Mouse (Mus musculus): ENCODE results near the gene Lax1.
"Not testable (repeated sequence)": the region's sequence is repeated elsewhere in the genome, so short reads cannot be mapped to it uniquely, and the experiment has no call there.

Gene Lax1

DNA sequence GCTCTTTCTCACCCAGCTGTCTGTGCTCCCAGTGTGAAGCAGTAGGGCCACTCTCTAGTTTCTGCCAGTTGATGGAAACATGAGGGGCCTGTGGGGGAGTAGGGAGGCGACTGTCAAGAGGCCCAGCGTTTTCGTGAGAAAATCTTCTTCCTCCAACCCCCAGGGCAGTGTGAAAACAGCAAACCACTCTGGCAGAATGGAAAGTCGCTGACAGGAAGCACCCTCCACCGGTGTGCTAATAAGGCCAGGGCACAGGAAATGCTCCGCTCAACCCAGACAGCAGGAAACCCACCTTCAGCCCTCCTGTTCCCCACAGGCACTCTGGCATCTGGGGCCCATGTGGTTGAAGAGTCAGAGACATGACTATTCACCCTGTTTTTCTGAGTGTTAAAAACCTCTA is at the start of gene Lax1:
Lax1 (minus strand) TSS at position 212 of the 400 bp plus-strand sequence.
- DNase-seq = no peak

DNA sequence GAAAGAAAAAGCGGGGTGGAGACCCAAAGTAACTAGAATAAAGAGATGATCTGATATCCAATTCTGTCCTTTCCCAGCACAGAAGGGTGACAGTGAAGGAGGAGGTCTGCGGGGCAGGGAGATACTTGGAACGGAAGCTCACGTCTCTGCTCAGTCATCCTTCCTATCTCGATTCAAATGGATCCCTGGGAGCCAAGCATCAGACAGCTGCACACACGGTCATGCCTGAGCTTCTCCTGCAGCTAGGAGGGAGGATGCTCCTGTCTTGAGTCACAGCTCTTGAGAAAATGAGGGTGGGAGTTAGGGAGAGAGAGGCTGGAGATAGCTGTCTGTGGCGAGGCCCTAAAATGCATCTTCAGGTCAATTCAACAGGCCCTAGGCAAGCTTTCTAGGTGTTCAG is 46.8 kb upstream of the Lax1 start:
- no peak for DNase-seq

DNA sequence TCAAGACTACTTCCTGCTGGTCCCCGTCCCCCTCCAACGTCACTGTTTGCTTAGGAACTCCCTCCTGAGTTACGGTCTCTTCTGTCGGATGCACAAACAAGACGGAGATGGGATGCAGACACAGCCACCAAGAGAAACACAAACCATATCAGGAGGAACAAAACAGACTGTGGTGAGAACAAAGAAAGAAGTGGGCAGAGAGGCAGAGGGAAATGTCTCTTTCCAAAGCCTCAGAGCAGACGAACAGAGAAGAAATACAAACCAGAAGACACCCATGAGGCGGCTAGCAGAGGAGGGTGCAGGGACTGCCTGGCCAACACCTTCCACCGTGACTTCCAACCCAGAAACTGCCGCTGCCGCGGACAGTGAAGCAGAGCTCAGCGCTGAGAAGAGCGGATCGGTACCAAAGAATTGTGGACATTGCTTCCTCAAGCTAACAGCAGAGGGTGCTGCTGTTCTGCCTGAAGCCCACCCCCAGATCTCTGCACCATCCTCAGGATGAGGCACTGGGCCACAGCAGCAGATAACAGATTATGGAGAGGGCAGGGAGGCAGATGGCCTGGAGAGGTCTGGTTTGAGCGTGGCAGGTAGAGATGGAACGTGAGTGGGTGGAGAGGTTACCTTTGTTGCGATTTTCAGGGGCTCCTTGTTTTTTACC is 46.2 kb upstream of the Lax1 start:
- peak; percentile 73 for DNase-seq

DNA sequence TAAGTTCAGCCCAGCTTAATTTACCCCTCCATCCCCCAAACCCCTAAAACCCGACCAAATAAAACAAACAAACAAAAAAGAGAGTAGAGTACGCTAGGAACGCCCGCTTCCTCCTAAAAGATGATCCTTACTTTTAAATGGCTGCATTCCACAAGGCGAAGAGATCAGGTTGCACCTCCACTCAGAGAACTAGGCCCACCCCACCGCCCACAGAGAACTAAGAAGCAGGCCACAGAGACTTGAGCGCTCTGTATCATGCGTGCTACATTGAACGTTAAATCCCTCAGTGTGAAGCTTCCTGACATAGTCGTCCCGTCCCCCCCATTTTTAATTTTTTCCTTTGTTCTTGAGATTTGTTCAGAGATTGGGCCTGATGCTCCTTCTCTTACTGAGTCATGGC is 42.9 kb upstream of the Lax1 start:
- no peak for DNase-seq

DNA sequence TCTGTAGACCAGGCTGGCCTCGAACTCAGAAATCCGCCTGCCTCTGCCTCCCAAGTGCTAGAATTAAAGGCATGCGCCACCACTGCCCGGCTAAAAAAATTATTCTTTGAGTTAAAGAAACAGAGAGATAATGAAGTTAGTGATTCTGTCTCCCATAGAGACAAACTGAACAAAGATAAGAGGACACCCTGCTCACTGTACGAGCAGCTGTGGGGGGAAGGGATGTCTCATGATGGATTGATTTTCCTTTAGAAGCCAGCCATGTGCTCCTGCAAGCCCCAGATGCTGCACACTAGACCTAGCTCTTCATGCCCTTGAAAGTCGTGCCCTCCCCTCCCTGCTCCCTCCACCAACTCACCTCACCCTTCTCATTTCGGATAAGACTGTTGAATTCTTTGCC is 38.4 kb upstream of the Lax1 start:
- no peak for DNase-seq

DNA sequence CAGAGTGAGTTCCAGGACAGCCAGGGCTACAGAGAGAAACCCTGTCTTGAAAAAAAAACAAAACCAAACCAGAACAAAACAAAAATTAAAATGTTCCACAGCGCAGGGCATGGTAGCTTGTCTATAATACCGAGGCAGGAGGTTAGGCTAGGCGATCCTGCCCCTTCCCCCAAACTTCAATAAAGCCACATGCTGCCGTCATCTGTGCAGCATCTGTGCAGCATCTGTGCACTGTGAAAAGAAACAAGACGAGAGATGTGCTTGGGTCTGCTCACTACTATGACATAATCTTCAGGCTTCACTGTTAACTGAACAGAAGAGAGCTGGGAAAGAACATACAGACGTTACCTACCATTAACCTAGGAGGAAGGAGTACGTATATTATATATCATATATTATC is 30.4 kb upstream of the Lax1 start:
- no peak for DNase-seq

DNA sequence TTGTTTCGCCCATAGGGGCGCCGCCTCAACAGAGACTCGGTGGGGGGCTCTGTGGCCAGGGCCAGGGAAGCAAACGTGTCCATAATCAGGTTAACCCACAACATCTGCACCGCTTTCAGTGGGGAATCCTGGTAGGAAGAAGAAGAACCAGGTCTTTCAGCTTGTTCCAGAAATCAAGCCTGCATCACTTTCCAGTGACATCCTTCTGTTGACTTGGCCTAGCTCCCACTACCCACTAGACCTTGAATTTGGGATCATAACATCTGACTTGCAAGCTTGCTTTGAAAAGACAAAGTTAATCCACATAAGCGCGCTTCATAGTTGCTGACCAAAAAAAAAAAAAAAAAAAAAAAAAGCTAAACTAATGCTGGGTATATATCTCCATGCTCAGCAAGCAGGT is 28.9 kb upstream of the Lax1 start:
- no peak for DNase-seq

DNA sequence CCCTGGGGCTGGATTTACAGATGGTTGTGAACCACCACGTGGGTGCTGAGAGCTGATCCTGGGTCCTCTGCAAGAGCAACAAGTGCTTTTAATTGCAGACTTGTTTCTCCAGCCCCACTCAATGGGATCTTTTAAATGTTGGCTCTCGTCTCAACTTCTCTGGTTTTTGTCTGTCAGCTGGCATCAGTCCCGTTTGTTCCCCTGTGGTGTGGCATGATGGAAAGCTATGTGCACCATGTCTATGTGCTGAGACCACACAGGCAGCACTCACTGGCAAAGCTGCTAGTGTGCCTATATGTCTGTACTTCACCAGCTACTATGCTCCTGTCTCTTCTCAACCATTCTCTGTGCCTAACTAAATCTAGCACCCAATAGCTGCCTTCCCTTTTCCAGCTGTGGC is 28.4 kb upstream of the Lax1 start:
- no peak for DNase-seq

DNA sequence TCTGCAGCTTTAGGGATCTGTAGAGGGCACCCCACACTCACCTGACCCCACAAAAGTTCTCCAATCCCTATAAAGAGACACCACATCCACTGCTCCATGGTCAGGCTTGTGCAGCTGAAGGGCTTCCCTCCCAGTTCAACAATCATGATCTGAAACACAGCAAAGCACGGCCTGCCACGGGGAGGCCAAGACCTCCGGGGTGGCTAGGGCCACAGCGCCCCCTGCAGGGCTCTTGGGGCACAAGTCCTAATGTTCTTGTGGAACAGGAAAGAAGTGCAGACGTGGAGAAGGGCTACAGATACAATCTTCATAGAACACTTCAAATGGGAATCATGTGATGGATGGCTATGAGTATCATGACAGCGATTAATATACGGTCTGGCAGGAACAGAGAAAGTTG is 26.6 kb upstream of the Lax1 start:
- no peak for DNase-seq

DNA sequence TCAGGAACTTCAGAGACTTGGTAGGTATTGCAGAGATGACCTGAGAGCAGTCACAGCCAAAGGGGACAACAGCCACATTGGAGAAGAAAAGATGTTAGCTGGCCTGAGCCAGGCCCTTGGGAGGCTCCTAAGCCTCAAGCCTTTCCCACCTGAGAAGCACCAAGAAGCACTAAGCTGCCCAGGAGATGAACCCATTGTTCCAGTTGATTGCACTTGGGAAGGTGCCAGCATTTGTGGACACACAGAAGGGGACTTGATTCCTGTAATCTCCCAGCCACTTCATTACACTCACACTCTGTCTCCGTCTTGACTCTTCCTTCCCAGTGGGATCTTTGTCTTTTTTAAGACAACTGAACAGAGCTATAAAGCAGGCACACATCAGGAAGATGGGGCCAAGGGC is 25.3 kb upstream of the Lax1 start:
- DNase-seq = no peak

DNA sequence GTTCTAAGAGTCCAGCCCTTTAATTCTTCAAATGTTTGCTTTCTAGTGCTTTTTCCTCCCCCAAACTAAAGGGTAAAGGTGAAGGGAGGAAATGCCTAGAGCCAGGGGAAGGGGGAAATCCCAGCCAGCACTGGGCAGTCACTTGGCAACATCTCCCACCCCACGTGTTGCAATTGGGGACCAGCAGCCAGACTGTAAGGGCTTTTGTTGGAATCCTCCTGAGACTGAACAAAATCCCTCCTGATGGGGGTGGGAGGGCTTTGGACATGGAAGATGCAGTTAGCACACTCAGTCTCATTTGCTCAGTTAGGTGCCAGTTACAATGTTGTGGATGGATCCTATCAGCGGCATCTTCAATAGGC is 23.1 kb upstream of the Lax1 start:
- DNase-seq = no peak

DNA sequence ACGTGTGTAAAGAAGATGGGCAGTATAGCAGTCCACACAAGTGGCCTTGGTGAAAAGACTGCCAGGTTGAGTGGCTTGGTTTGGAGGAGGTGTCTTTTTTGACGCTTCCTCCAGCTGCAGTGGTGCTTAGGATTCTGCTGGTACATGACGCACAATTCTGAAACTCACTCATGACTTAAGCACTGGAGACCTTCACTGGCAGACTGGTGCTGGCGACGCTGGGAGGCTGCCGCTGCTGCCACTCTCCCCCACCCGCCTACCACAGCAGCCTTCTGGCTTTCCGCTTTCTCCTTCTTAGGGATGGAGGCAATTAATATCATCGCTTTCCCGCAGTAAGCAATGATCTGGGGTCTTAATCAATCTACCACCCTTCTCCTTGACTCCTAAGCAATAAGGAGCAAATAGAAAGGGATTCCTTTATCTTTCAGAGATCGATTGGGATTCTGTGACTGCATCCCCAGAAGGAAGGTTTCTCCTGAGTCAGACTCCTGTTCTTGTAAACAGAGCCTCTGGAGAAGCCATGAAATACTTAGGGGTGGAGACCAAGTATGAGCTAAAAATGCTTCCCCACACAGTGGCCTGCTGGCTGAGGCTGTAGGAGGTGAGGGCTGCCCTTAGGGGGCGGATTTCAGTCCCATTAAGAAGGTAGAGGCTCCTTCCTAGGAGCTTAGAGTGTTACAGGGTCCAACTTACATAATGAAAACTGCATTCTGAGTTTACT is 22.5 kb upstream of the Lax1 start:
- DNase-seq = peak; percentile 23

DNA sequence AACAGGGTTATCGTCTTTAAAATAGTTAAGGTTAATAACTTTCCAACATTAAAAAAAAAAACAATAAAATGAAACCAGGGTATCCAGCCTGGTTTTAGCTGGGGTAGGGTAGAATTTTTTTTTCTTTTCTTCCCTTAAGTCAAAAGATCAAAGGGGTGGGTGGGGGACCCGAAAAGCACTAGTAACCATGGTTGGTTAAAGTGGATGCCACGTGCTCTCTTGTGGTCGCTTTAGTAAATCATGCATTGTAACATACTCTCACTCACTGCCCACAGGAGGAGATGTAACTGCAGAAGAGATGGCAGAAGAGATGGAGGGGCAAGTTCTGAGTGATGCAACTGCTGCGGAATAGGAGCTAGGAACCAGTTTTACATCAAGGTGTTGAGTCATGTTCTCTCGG is 21.5 kb upstream of the Lax1 start:
- DNase-seq = no peak

DNA sequence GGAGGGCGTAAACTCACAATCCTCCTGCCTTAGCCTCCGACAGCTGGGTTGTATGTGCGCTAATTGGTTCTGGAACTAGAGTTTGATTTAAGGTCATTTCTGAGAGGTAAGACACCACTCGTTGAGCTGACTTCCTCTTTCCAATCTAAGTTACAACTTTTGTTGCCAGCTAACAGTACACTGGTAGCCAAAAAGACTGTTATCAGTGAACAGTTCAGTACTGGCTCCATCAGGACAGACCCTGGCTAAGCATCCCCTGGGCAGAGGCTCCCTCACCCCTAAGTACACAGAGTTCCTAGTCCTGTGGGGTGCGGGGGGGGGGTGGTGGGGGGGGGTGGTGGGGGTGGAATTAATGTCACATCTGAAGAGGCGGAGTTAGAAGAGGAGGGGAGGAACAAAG is 21.0 kb upstream of the Lax1 start:
- no peak for DNase-seq

DNA sequence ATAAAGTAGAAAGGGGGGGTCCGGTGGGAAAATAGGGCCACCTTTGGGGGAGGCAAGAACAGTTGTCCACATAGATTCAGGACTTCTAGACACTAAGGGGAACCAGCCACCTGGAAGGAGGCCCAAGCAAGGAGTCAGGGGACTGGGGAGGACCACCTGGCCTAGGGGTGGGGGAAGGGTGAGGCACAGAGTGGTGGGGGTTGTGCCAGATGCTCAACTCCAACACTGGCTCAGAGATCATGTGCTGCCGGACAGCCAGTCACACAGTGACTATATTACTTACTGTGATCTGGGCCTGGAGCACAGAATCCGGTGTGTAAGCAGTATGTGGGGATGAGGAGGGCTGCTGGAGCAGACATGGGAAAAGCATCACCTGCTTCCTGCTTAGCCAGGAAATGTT is 19.4 kb upstream of the Lax1 start:
- no peak for DNase-seq

DNA sequence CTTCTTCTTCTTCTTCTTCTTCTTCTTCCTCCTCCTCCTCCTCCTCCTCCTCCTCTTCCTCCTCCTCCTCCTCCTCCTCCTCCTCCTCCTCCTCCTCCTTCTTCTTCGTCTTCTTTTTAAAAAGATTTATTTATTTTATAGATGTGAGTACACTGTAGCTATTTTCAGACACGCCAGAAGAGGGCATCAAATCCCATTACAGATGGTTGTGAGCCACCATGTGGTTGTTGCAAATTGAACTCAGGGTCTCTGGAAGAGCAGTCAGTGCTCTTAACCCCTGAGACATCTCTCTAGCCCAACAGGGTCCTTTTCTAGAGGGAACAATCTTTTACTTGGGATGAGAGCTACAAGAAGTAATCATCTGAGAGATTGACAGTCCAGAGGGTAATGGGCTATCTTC is 11.9 kb upstream of the Lax1 start:
- not testable (repeated sequence) for DNase-seq

DNA sequence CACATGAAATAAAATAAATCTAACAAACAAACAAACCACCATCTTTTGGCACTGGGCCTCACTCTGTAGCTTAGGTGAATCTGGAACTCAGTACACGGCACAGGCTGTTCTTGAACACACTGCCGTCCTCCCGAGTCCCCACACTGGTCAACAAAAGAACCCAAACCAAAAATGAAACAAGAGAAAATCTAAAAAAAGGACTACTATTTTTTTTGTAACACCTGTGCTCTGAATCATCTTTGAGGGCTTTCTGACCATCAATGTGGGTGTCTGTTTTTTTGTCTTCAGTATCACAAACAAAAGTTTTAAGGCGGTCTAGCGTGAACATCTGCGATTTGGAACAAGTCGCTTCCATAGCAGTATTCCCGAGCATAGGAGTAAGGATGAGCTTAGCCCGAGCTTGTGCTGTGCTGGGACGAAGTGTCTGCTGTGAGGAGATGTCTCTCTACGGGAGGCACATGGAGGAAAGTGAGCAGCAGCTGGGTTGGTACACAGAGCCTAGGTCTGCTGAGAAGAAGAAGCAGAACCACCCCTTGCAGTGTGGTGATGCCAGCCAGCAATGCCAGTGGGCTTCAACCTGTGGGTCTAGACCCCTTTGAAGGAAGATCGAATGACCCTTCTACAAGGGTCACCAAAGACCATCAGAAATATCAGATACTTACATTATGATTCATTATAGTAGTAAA is 8.2 kb upstream of the Lax1 start:
- no peak for DNase-seq

DNA sequence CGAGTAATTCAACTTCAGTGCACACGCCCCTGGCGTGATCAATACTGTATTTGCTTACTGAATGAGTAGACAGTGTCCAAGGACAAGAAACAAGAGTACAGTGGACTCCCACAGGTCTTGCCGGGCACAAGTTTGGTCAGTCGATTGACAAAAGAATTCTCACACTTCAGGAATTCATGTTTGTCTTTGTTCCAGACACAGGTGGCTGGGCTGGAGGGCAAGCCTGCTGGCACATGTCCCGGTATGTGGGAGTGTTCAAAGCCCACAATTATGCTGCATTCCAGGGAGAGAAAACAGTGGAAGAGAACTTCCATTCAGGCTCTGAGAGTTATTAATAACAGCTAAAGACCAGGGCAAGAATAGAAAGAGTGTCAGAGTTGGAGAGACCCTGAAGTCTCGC is 6.0 kb upstream of the Lax1 start:
- DNase-seq = no peak

DNA sequence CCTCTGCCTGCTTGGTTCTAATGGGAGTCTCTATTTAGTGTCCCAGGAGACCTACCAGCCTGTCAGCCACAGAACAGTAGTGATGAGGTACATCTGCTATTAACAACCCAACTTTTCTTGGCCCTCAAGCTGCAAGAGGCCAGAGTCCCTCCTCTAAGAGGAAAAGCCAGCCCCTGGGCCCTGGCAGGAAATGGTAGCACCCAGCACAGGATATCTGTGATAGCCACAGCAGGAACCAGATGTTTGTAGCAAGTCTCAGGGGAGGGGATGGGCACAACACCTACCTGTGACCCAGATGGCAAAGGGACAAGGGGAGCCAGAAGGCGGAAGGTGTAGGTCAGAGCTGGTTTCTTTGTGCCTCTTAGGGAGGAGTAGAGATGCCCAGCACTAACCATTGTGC is 5.0 kb upstream of the Lax1 start:
- no peak for DNase-seq

DNA sequence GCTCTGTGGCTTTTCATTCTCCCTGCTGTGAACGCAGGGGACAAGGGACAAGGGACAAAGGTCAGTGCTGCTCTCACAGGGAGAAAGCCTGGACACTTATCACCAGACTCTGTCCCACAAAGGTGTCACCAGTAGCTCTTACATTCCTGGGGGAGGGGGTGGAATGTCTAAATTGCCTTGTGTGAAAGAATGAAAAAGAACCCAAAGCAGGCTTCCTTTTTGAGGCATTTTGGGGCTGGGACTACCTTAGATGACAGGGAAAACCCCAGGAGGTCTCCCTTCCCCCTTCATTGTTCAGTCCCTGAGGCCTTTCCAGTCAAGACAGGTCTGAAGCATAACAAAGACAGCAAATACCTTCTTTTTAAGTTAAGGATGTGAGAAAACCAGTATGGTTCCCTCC is 4.4 kb upstream of the Lax1 start:
- no peak for DNase-seq

DNA sequence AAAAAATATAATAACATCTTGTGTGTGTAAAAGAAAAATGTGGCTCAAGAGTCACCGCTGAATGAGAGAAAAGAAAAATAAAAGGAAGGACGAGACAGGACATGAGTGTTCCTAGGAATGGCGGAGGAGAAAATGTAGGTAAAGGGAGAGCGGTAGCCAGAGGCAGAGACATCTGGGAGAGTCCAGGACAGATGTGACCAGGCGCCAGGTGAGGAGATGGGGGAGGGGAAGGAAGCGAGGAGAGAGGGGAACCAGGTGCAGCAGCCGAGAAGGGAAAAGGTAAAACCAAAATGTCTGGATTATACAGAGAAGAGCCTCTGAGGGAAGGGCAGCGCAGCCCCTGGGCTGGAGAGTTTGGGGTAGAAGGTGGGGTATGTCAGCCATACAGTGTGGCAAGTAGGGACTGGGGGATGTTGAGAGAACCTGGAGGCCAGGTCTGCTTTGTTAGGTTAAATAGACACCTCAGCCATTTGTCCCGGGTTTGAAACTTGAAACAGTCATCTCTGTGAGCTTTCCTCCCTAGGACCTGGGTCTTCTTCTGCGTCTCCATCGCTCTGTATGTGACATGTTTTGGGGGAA is 3.7 kb upstream of the Lax1 start:
- DNase-seq = no peak

DNA sequence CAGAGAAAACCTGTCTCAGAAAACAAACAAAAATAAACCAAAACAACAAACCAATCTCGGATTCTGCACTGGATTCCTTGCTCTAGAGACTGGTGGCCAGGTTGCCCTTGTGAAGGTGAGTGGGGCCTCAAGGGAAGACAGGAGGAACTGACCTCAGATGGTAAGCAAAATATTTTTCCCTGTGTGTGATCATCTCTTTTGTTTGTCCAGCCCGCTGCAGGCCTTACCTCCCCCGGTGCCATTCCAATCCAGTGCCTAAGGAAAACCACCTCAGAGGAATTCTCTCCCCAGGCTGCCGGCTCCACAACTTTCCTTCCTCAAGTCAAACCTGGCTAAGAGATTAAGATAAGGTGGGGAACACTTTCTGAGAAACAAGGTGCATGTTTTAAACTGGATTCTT is 2.3 kb upstream of the Lax1 start:
- DNase-seq = no peak

DNA sequence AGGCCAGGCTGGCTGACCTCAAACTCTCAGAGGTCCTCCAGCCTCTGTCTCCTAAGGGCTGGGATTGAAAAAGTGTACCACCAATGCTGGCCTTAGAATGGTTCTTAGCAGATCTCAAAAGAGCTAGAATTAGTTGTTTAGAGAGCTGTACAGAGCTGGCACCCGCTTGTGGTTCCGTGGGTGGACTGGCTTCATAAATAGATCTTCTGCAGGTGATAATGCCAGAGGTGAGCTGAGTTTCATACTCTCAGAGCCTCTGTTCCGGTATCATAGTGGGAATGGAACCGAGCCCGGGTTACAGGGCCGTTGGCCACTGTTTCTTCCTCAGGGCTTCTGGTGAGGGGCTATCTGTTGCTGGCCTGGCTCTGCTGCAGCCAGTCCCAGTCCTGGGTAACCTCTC is 1.1 kb upstream of the Lax1 start:
- no peak for DNase-seq

DNA sequence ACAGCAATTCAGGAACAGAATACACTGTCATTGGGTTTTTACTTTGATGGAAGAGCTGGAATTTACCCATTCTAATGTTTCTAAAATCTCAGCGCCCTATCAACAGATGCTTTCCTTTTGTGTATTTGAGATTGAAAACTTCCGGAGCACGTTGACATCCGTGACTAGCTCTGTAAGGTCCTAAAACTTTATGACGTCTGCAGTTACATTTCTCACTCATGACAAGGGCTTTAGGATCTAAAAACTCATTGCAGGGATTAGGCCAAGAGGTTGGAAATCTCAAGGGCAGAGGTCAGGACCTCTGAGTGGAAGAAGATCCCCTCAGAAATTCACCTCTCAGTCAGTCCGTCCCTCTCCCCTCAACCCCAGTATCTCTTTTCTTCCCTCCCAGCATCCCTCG is 1.6 kb downstream of the Lax1 start:
- no peak for DNase-seq

Data from right cerebral cortex, postnatal 25 days (tissue).